Mouse (Mus musculus): ENCODE data around the gene Tns1. TPM values are rescaled to one million over a fixed set of nuclear protein-coding genes. Genes with fewer than 3 reads are reported as not detected.

Tns1 gene
- total and polyA plus RNA-seq, 3 experiments = 0.11 TPM; not detected in 2

DNA sequence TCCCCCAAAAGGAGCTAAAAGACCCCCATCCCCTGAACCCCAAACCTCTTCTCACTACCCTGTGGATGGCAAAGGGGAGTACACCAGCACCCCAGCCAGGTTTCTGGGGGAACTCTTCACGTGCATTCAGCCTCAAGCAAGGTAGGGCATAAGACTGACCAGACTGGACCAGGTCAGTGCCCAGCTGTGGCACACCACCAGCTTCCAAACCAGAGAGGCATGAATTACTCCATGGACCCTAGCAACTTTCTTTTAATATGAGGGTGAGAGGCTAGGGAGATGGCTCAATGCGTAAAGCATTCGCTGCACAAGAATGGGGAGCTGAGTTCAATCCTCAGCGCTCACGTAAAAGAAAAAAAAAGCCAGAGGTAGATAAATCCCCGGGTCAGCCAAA, 170.2 kb downstream of the Tns1 start:
- H3K27me3 ChIP-seq (ENCODE audit: control insufficient read depth in 1 of 2, insufficient read depth in 2 of 2, low read length in 2 of 2) = no peaks in the 10 kb centered on the region
- H3K4me3 ChIP-seq (ENCODE audit: control insufficient read depth in 1 of 2, insufficient read depth in 1 of 2, low read depth in 2 of 2, low read length in 2 of 2) = no peak overlapping the region
- no peak for DNase-seq (ENCODE audit: low read depth, low spot score)
- no peaks in the 10 kb centered on the region for H3K36me3 ChIP-seq (ENCODE audit: control insufficient read depth in 1 of 2, insufficient read depth in 2 of 2, low read length in 2 of 2)
- H3K4me1 ChIP-seq (ENCODE audit: control insufficient read depth in 1 of 2, insufficient read depth in 2 of 2, low read length in 2 of 2) = no peaks in the 10 kb centered on the region
- H3K9ac ChIP-seq (ENCODE audit: control insufficient read depth, low read depth, low read length, poor library complexity, severe bottlenecking) = no peak overlapping the region
- TF ChIP-seq MYC (IDR thresholded peaks at IDR 0.05; ENCODE audit: low read depth, low read length) (no peak), SIN3A (IDR thresholded peaks at IDR 0.05; ENCODE audit: low read length) (no peak), ZMIZ1 (IDR thresholded peaks at IDR 0.05; ENCODE audit: low read depth, low read length) (no peak), KAT2A (conservative IDR thresholded peaks at IDR 0.05; ENCODE audit: low read depth, low read length) (no peak), TAL1 (IDR thresholded peaks at IDR 0.05; ENCODE audit: low read length) (no peak), NRF1 (IDR thresholded peaks at IDR 0.05; ENCODE audit: insufficient read depth, low read depth, low read length, poor library complexity, severe bottlenecking) (no peak), ZC3H11A (IDR thresholded peaks at IDR 0.05; ENCODE audit: low read depth, low read length) (no peak), CTCF (IDR thresholded peaks at IDR 0.05 in 2 of 3, conservative IDR thresholded peaks at IDR 0.05 in 1 of 3; ENCODE audit: control insufficient read depth in 1 of 3, insufficient read depth in 1 of 3, low read depth in 2 of 3, low read length in 3 of 3, poor library complexity in 1 of 3, severe bottlenecking in 1 of 3) (no peak), JUND (IDR thresholded peaks at IDR 0.05; ENCODE audit: low read depth, low read length) (no peak), RCOR1 (IDR thresholded peaks at IDR 0.05; ENCODE audit: low read depth, low read length) (no peak), MEF2A (IDR thresholded peaks at IDR 0.05; ENCODE audit: extremely low read depth, insufficient replicate concordance, low read depth, low read length, poor library complexity, severe bottlenecking) (no peak)
- H3K9me3 ChIP-seq (replicated peaks; ENCODE audit: insufficient read depth, low read length) = no peaks in the 10 kb centered on the region
- H3K79me2 ChIP-seq (ENCODE audit: control insufficient read depth, insufficient read depth, low read length, poor library complexity) = no peaks in the 10 kb centered on the region
- no peak overlapping the region for H3K27ac ChIP-seq (ENCODE audit: control insufficient read depth, low read depth, low read length)

DNA sequence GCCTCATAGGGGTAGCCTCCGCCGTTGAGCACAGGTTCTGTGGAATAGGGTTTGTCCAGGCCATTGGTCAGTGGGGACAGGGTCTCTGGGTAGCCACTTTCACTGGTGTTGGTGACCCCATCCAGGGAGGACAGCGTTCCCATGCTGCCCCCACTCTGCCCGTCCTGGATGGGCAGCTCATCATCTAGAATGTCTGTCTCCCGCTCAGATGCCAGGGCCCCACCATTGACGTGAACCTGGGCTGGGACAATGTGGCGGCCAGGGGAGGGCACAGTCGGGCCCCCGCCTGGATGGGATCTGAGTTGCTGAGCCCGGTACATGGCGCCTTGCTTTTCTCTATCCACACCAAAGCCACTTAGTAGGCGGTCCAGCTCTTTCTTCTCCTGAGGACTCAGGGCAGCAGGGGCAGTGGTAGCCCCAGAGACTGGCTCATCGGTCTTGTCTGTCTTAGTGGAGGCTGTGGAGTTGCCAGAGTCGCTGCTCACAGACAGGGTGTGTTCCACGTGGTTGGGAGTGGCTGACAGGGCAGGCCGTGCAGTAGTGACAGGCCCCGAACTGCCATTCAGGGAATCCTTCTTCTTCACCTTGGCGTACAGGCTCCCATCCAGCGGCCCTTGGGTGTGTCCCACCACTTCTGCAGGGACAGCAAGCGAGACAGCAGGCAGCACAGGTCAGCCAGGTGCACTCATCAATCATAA, 170.8 kb downstream of the Tns1 start:
- DNase-seq (ENCODE audit: low read depth, low spot score) = no peak
- Histone ChIP-seq H3K27me3 (ENCODE audit: control insufficient read depth in 1 of 2, insufficient read depth in 2 of 2, low read length in 2 of 2) (no peaks in the 10 kb centered on the region), H3K9ac (ENCODE audit: control insufficient read depth, low read depth, low read length, poor library complexity, severe bottlenecking) (no peak overlapping the region), H3K4me1 (ENCODE audit: control insufficient read depth in 1 of 2, insufficient read depth in 2 of 2, low read length in 2 of 2) (no peaks in the 10 kb centered on the region), H3K79me2 (ENCODE audit: control insufficient read depth, insufficient read depth, low read length, poor library complexity) (no peaks in the 10 kb centered on the region), H3K27ac (ENCODE audit: control insufficient read depth, low read depth, low read length) (no peak overlapping the region), H3K36me3 (ENCODE audit: control insufficient read depth in 1 of 2, insufficient read depth in 2 of 2, low read length in 2 of 2) (no peaks in the 10 kb centered on the region), H3K4me3 (ENCODE audit: control insufficient read depth in 1 of 2, insufficient read depth in 1 of 2, low read depth in 2 of 2, low read length in 2 of 2) (no peak overlapping the region), H3K9me3 (replicated peaks; ENCODE audit: insufficient read depth, low read length) (no peaks in the 10 kb centered on the region)
- TF ChIP-seq MYB (IDR thresholded peaks at IDR 0.05; ENCODE audit: low read depth, low read length) (no peak), ZC3H11A (IDR thresholded peaks at IDR 0.05; ENCODE audit: low read depth, low read length) (no peak), MAX (IDR thresholded peaks at IDR 0.05; ENCODE audit: low read length) (no peak), TBP (IDR thresholded peaks at IDR 0.05; ENCODE audit: low read depth, low read length) (no peak), NELFE (IDR thresholded peaks at IDR 0.05; ENCODE audit: low read depth, low read length) (no peak), MXI1 (IDR thresholded peaks at IDR 0.05; ENCODE audit: low read depth, low read length) (no peak), SIN3A (IDR thresholded peaks at IDR 0.05; ENCODE audit: low read length) (no peak), BHLHE40 (IDR thresholded peaks at IDR 0.05; ENCODE audit: borderline replicate concordance, low read depth, low read length) (no peak), GATA1 (IDR thresholded peaks at IDR 0.05; ENCODE audit: low read depth, low read length) (no peak), POLR2AphosphoS5 (IDR thresholded peaks at IDR 0.05; ENCODE audit: borderline replicate concordance, low read depth, low read length) (no peak), NRF1 (IDR thresholded peaks at IDR 0.05; ENCODE audit: insufficient read depth, low read depth, low read length, poor library complexity, severe bottlenecking) (no peak), GABPA (IDR thresholded peaks at IDR 0.05; ENCODE audit: low read depth, low read length) (no peak), USF2 (IDR thresholded peaks at IDR 0.05; ENCODE audit: borderline replicate concordance in 1 of 2, insufficient read depth in 1 of 2, low read depth in 1 of 2, low read length in 2 of 2) (no peak), SMC3 (IDR thresholded peaks at IDR 0.05; ENCODE audit: low read depth, low read length) (no peak), UBTF (IDR thresholded peaks at IDR 0.05; ENCODE audit: borderline replicate concordance, insufficient read depth, low read depth, low read length) (no peak), MAFK (IDR thresholded peaks at IDR 0.05; ENCODE audit: borderline replicate concordance, low read depth, low read length) (no peak), CTCF (IDR thresholded peaks at IDR 0.05 in 2 of 3, conservative IDR thresholded peaks at IDR 0.05 in 1 of 3; ENCODE audit: control insufficient read depth in 1 of 3, insufficient read depth in 1 of 3, low read depth in 2 of 3, low read length in 3 of 3, poor library complexity in 1 of 3, severe bottlenecking in 1 of 3) (no peak), POLR2A (IDR thresholded peaks at IDR 0.05; ENCODE audit: control insufficient read depth in 1 of 2, insufficient read depth in 1 of 2, low read depth in 1 of 2, low read length in 2 of 2, poor library complexity in 1 of 2) (no peak), TCF12 (IDR thresholded peaks at IDR 0.05; ENCODE audit: low read depth, low read length) (no peak), ZKSCAN1 (IDR thresholded peaks at IDR 0.05; ENCODE audit: low read depth, low read length) (no peak)
